Mouse (Mus musculus): ENCODE data around the gene Wnt9a. TPM values are rescaled to one million over a fixed set of nuclear protein-coding genes. Genes with fewer than 3 reads are reported as not detected.
"Not testable (repeated sequence)": the region's sequence is repeated elsewhere in the genome, so short reads cannot be mapped to it uniquely, and the experiment has no call there.

Wnt9a gene
- total RNA-seq, 2 experiments from 2014 or later = 17.0 to 18.7 TPM

GRCm38 (mm10) chr11:59300185-59300584 is 6.5 kb upstream of the Wnt9a start:
- intact Hi-C loops (cut with DNase I) = no loop called here
- DNase-seq (ENCODE audit: low spot score in 2 of 2) = peak in 1 of 2 experiments; percentile 38

GRCm38 (mm10) chr11:59301053-59301452 is 5.7 kb upstream of the Wnt9a start:
- intact Hi-C loops (cut with DNase I); DNase-seq (ENCODE audit: low spot score in 2 of 2): not testable (repeated sequence)

GRCm38 (mm10) chr11:59302700-59303569 is 3.8 kb upstream of the Wnt9a start:
- intact Hi-C loops (cut with DNase I) = loop anchor here (1.0 kb wide), 1 partner anchor 180 kb away; no protein-coding TSS in a partner anchor
- DNase-seq (ENCODE audit: low spot score in 2 of 2) = peak; percentile 88 to 94

- peak; percentile 62 to 93 for DNase-seq (ENCODE audit: low spot score in 2 of 2)
- intact Hi-C loops (cut with DNase I) = loop anchor here (1.0 kb wide), 1 partner anchor 33 kb away; no protein-coding TSS in a partner anchor
Measured at GRCm38 (mm10) chr11:59305008-59305820, 1.5 kb upstream of the Wnt9a start.

GRCm38 (mm10) chr11:59305821-59306215 is 910 bp upstream of the Wnt9a start:
- intact Hi-C loops (cut with DNase I) = loop anchor here (1.0 kb wide), 1 partner anchor 32 kb away; no protein-coding TSS in a partner anchor
- DNase-seq (ENCODE audit: low spot score in 2 of 2) = peak in 1 of 2 experiments; percentile 42

GRCm38 (mm10) chr11:59307422-59308163 is 865 bp downstream of the Wnt9a start:
- DNase-seq (ENCODE audit: low spot score in 2 of 2) = peak; percentile 72 to 82
- intact Hi-C loops (cut with DNase I) = loop anchor here (1.0 to 2.0 kb wide), 2 partner anchors 23 to 117 kb away; no protein-coding TSS in a partner anchor

- no peak for DNase-seq (ENCODE audit: low spot score in 2 of 2)
- intact Hi-C loops (cut with DNase I) = loop anchor here (2.0 kb wide), 1 partner anchor 117 kb away; no protein-coding TSS in a partner anchor
Measured at GRCm38 (mm10) chr11:59308164-59308542, 1.4 kb downstream of the Wnt9a start.

GRCm38 (mm10) chr11:59308625-59309024 is 1.9 kb downstream of the Wnt9a start:
- no peak for DNase-seq (ENCODE audit: low spot score in 2 of 2)
- intact Hi-C loops (cut with DNase I) = loop anchor here (2.0 kb wide), 1 partner anchor 116 kb away; no protein-coding TSS in a partner anchor

GRCm38 (mm10) chr11:59309106-59309805 is 2.5 kb downstream of the Wnt9a start:
- DNase-seq (ENCODE audit: low spot score in 2 of 2) = peak in 1 of 2 experiments; percentile 65
- intact Hi-C loops (cut with DNase I) = loop anchor here (2.0 kb wide), 1 partner anchor 116 kb away; no protein-coding TSS in a partner anchor

- intact Hi-C loops (cut with DNase I) = loop anchor here (2.0 kb wide), 1 partner anchor 115 kb away; no protein-coding TSS in a partner anchor
- DNase-seq (ENCODE audit: low spot score in 2 of 2) = no peak
Measured at GRCm38 (mm10) chr11:59309976-59310375, 3.2 kb downstream of the Wnt9a start.

GRCm38 (mm10) chr11:59312060-59312459 is 5.3 kb downstream of the Wnt9a start:
- DNase-seq (ENCODE audit: low spot score in 2 of 2) = no peak
- intact Hi-C loops (cut with DNase I) = no loop called here

- intact Hi-C loops (cut with DNase I) = no loop called here
- no peak for DNase-seq (ENCODE audit: low spot score in 2 of 2)
Measured at GRCm38 (mm10) chr11:59312501-59312900, 5.8 kb downstream of the Wnt9a start.

- intact Hi-C loops (cut with DNase I) = no loop called here
- no peak for DNase-seq (ENCODE audit: low spot score in 2 of 2)
Measured at GRCm38 (mm10) chr11:59313029-59313811, 6.5 kb downstream of the Wnt9a start.

- DNase-seq (ENCODE audit: low spot score in 2 of 2) = no peak
- intact Hi-C loops (cut with DNase I) = no loop called here
Measured at GRCm38 (mm10) chr11:59313944-59314343, 7.2 kb downstream of the Wnt9a start.

- intact Hi-C loops (cut with DNase I) = no loop called here
- DNase-seq (ENCODE audit: low spot score in 2 of 2) = no peak
Measured at GRCm38 (mm10) chr11:59316517-59316916, 9.8 kb downstream of the Wnt9a start.

GRCm38 (mm10) chr11:59322988-59323387 is 16.3 kb downstream of the Wnt9a start:
- DNase-seq (ENCODE audit: low spot score in 2 of 2) = no peak
- intact Hi-C loops (cut with DNase I) = no loop called here

GRCm38 (mm10) chr11:59324777-59325176 is 18.0 kb downstream of the Wnt9a start:
- DNase-seq (ENCODE audit: low spot score in 2 of 2) = no peak
- intact Hi-C loops (cut with DNase I) = no loop called here

- intact Hi-C loops (cut with DNase I) = no loop called here
- DNase-seq (ENCODE audit: low spot score in 2 of 2) = no peak
Measured at GRCm38 (mm10) chr11:59327625-59328024, 20.9 kb downstream of the Wnt9a start.
